Mouse (Mus musculus): ENCODE results near the gene Yes1. TPM values are rescaled to one million over a fixed set of nuclear protein-coding genes. Genes with fewer than 3 reads are reported as not detected.

Gene Yes1
- 8.3 and 8.6 TPM in 2 replicates for polyA plus RNA-seq (2012; rRNA removed)

GRCm38 (mm10) chr5:32610801-32611340 lies at the start of gene Yes1:
Gene Yes1, plus strand, starts transcription at chr5:32611171.
- H3K27ac ChIP-seq (ENCODE audit: insufficient read depth, low read length), result peak within 1 kb of the TSS; percentile 78
- H3K4me3 ChIP-seq (replicated peaks; ENCODE audit: insufficient read depth, low read depth, low read length), result peak within 1 kb of the TSS; percentile 67
- H3K27me3 ChIP-seq (ENCODE audit: control insufficient read depth, insufficient read depth, low read length), result no peaks in the 10 kb centered on the region
- H3K4me1 ChIP-seq (ENCODE audit: control insufficient read depth, insufficient read depth, low read length), result peaks cover 3% of the 10 kb centered on the region; the same call in 1 of the 2 replicates
- TF ChIP-seq POLR2A (IDR thresholded peaks at IDR 0.05; ENCODE audit: borderline replicate concordance, insufficient read depth, low read length) (peak; percentile 72), CTCF (IDR thresholded peaks at IDR 0.05; ENCODE audit: borderline replicate concordance, insufficient read depth, low read depth, low read length) (no peak)
- WGBS, result under 1% methylated on average over 67 of the region's 69 CpGs
- DNase-seq, result peak; percentile 84 to 86

GRCm38 (mm10) chr5:32564697-32565096 lies 46.3 kb upstream of the Yes1 start:
- no peak overlapping the region for H3K4me3 ChIP-seq (replicated peaks; ENCODE audit: insufficient read depth, low read depth, low read length)
- 90% methylated on average over 1 of the region's 1 CpGs for WGBS

GRCm38 (mm10) chr5:32571802-32572201 lies 39.2 kb upstream of the Yes1 start:
- WGBS, result 78% methylated on average over 5 of the region's 5 CpGs
- Histone ChIP-seq H3K27ac (ENCODE audit: insufficient read depth, low read length) (no peak overlapping the region), H3K4me3 (replicated peaks; ENCODE audit: insufficient read depth, low read depth, low read length) (no peak overlapping the region), H3K27me3 (ENCODE audit: control insufficient read depth, insufficient read depth, low read length) (no peaks in the 10 kb centered on the region), H3K4me1 (ENCODE audit: control insufficient read depth, insufficient read depth, low read length) (no peaks in the 10 kb centered on the region)
- TF ChIP-seq POLR2A (IDR thresholded peaks at IDR 0.05; ENCODE audit: borderline replicate concordance, insufficient read depth, low read length) (no peak), CTCF (IDR thresholded peaks at IDR 0.05; ENCODE audit: borderline replicate concordance, insufficient read depth, low read depth, low read length) (no peak)
- DNase-seq, result no peak

More at GRCm38 (mm10) chr5:32564697-32565096, 46.3 kb upstream of the Yes1 start:
- no peak for DNase-seq
- H3K27ac ChIP-seq (ENCODE audit: insufficient read depth, low read length), result no peak overlapping the region
- no peaks in the 10 kb centered on the region for H3K4me1 ChIP-seq (ENCODE audit: control insufficient read depth, insufficient read depth, low read length)
- H3K27me3 ChIP-seq (ENCODE audit: control insufficient read depth, insufficient read depth, low read length), result no peaks in the 10 kb centered on the region
- TF ChIP-seq CTCF (IDR thresholded peaks at IDR 0.05; ENCODE audit: borderline replicate concordance, insufficient read depth, low read depth, low read length), result no peak
- no peak for TF ChIP-seq POLR2A (IDR thresholded peaks at IDR 0.05; ENCODE audit: borderline replicate concordance, insufficient read depth, low read length)

GRCm38 (mm10) chr5:32588136-32588535 lies 22.8 kb upstream of the Yes1 start:
- no peaks in the 10 kb centered on the region for H3K27me3 ChIP-seq (ENCODE audit: control insufficient read depth, insufficient read depth, low read length)
- no peak overlapping the region for H3K27ac ChIP-seq (ENCODE audit: insufficient read depth, low read length)
- WGBS, result 5% methylated on average over 5 of the region's 5 CpGs
- H3K4me1 ChIP-seq (ENCODE audit: control insufficient read depth, insufficient read depth, low read length), result no peaks in the 10 kb centered on the region
- TF ChIP-seq CTCF (IDR thresholded peaks at IDR 0.05; ENCODE audit: borderline replicate concordance, insufficient read depth, low read depth, low read length) (peak; percentile 74), POLR2A (IDR thresholded peaks at IDR 0.05; ENCODE audit: borderline replicate concordance, insufficient read depth, low read length) (no peak)
- DNase-seq, result peak; percentile 40 to 41
- no peak overlapping the region for H3K4me3 ChIP-seq (replicated peaks; ENCODE audit: insufficient read depth, low read depth, low read length)

GRCm38 (mm10) chr5:32593793-32594192 lies 17.2 kb upstream of the Yes1 start:
- Histone ChIP-seq H3K27me3 (ENCODE audit: control insufficient read depth, insufficient read depth, low read length) (no peaks in the 10 kb centered on the region), H3K4me3 (replicated peaks; ENCODE audit: insufficient read depth, low read depth, low read length) (no peak overlapping the region), H3K4me1 (ENCODE audit: control insufficient read depth, insufficient read depth, low read length) (no peaks in the 10 kb centered on the region), H3K27ac (ENCODE audit: insufficient read depth, low read length) (no peak overlapping the region)
- no peak for TF ChIP-seq POLR2A (IDR thresholded peaks at IDR 0.05; ENCODE audit: borderline replicate concordance, insufficient read depth, low read length)
- peak; percentile 31; the same call in 1 of the 2 replicates for TF ChIP-seq CTCF (IDR thresholded peaks at IDR 0.05; ENCODE audit: borderline replicate concordance, insufficient read depth, low read depth, low read length)
- WGBS, result 7% methylated on average over 4 of the region's 4 CpGs
- no peak for DNase-seq

GRCm38 (mm10) chr5:32594358-32594757 lies 16.6 kb upstream of the Yes1 start:
- no peaks in the 10 kb centered on the region for H3K27me3 ChIP-seq (ENCODE audit: control insufficient read depth, insufficient read depth, low read length)
- WGBS, result 78% methylated on average over 5 of the region's 5 CpGs
- no peak overlapping the region for H3K4me3 ChIP-seq (replicated peaks; ENCODE audit: insufficient read depth, low read depth, low read length)
- no peak overlapping the region for H3K27ac ChIP-seq (ENCODE audit: insufficient read depth, low read length)
- DNase-seq, result no peak
- no peaks in the 10 kb centered on the region for H3K4me1 ChIP-seq (ENCODE audit: control insufficient read depth, insufficient read depth, low read length)
- TF ChIP-seq CTCF (IDR thresholded peaks at IDR 0.05; ENCODE audit: borderline replicate concordance, insufficient read depth, low read depth, low read length) (no peak), POLR2A (IDR thresholded peaks at IDR 0.05; ENCODE audit: borderline replicate concordance, insufficient read depth, low read length) (no peak)

- H3K27ac ChIP-seq (ENCODE audit: insufficient read depth, low read length), result no peak overlapping the region
- peaks cover 3% of the 10 kb centered on the region; the same call in 1 of the 2 replicates for H3K4me1 ChIP-seq (ENCODE audit: control insufficient read depth, insufficient read depth, low read length)
- no peaks in the 10 kb centered on the region for H3K27me3 ChIP-seq (ENCODE audit: control insufficient read depth, insufficient read depth, low read length)
- WGBS, result 74% methylated on average over 1 of the region's 1 CpGs
- H3K4me3 ChIP-seq (replicated peaks; ENCODE audit: insufficient read depth, low read depth, low read length), result no peak overlapping the region
- no peak for TF ChIP-seq CTCF (IDR thresholded peaks at IDR 0.05; ENCODE audit: borderline replicate concordance, insufficient read depth, low read depth, low read length)
- no peak for DNase-seq
Measured at GRCm38 (mm10) chr5:32605911-32606310, 5.1 kb upstream of the Yes1 start.

GRCm38 (mm10) chr5:32607776-32608355 lies 3.1 kb upstream of the Yes1 start:
- no peak overlapping the region for H3K4me3 ChIP-seq (replicated peaks; ENCODE audit: insufficient read depth, low read depth, low read length)
- H3K27ac ChIP-seq (ENCODE audit: insufficient read depth, low read length), result no peak overlapping the region
- no peaks in the 10 kb centered on the region for H3K27me3 ChIP-seq (ENCODE audit: control insufficient read depth, insufficient read depth, low read length)
- TF ChIP-seq POLR2A (IDR thresholded peaks at IDR 0.05; ENCODE audit: borderline replicate concordance, insufficient read depth, low read length), result no peak
- no peak for TF ChIP-seq CTCF (IDR thresholded peaks at IDR 0.05; ENCODE audit: borderline replicate concordance, insufficient read depth, low read depth, low read length)
- no peak for DNase-seq
- peaks cover 3% of the 10 kb centered on the region; the same call in 1 of the 2 replicates for H3K4me1 ChIP-seq (ENCODE audit: control insufficient read depth, insufficient read depth, low read length)
- WGBS, result 44% methylated on average over 2 of the region's 2 CpGs
